Mouse (Mus musculus): Measurements from ENCODE around the gene Upk3b. TPM values are rescaled to one million over a fixed set of nuclear protein-coding genes. Genes with fewer than 3 reads are reported as not detected.

Gene Upk3b
- polyA plus RNA-seq, 1 experiment from 2014 or later = not detected

DNA sequence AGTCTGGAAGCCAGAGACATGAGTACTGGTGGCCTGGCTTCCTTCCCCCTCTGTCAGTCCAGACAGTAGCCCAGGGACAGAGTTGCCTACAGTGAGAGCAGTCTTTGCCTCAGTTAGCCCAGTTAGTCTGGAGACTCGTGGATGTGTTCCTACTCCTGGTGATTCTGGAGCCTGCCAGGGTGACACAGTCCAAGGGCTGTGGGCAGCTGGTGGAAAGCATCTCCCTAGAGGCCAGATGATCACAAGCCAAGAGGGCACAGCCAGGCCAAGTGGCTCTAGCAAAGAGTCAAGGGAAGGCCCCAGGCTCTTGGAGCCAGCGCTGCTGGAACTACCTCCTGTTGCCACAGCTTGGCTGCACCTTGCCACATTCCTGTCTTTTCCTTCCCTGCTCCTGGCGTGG is 12.6 kb upstream of the Upk3b start:
- peaks cover 45% of the 10 kb centered on the region for H3K36me3 ChIP-seq (ENCODE audit: control insufficient read depth, insufficient read depth, low read length)
- H3K27ac ChIP-seq (ENCODE audit: low read depth, low read length) = no peak overlapping the region

DNA sequence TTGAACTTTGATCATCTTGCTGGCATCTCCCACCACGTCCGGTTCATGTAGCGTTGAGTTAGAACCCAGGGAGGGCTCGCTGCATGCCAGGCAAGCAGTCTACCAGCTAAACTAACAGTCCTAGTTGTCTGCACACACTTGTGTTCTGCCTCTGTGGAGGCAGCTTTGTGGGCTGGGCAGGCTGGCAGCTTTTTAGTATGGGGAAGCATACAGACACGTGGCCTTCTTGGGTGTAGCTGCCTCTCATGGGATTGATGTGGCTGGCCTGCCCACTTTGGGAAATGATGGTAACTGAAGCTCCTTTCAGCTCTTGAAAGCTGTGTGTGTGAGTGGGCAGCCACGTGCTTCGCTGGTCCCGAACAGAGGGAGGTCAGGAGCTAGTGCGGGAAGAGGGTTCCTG is 11.4 kb upstream of the Upk3b start:
- Histone ChIP-seq H3K4me3 (ENCODE audit: low read depth, low read length) (no peak overlapping the region), H3K36me3 (ENCODE audit: control insufficient read depth, insufficient read depth, low read length) (peaks cover 55% of the 10 kb centered on the region), H3K4me2 (ENCODE audit: low read length) (no peak overlapping the region), H3K9me3 (replicated peaks; ENCODE audit: control insufficient read depth, low read length) (no peaks in the 10 kb centered on the region), H3K27ac (ENCODE audit: low read depth, low read length) (no peak overlapping the region), H3K4me1 (ENCODE audit: control insufficient read depth, insufficient read depth, low read length) (no peaks in the 10 kb centered on the region), H3K27me3 (replicated peaks; ENCODE audit: control insufficient read depth, insufficient read depth, low read length) (no peaks in the 10 kb centered on the region), H3K9ac (ENCODE audit: low read length) (no peak overlapping the region)
- no peak for ATAC-seq
- 82% methylated on average over 9 of the region's 9 CpGs for WGBS
- no peak for DNase-seq (ENCODE audit: low spot score)

More for the DNA sequence above, 12.6 kb upstream of the Upk3b start:
- Histone ChIP-seq H3K9ac (ENCODE audit: low read length) (no peak overlapping the region), H3K27me3 (replicated peaks; ENCODE audit: control insufficient read depth, insufficient read depth, low read length) (no peaks in the 10 kb centered on the region), H3K4me2 (ENCODE audit: low read length) (no peak overlapping the region), H3K4me1 (ENCODE audit: control insufficient read depth, insufficient read depth, low read length) (no peaks in the 10 kb centered on the region), H3K9me3 (replicated peaks; ENCODE audit: control insufficient read depth, low read length) (no peaks in the 10 kb centered on the region), H3K4me3 (ENCODE audit: low read depth, low read length) (no peak overlapping the region)
- no peak for DNase-seq (ENCODE audit: low spot score)
- no peak for ATAC-seq
- WGBS = 83% methylated on average over 3 of the region's 3 CpGs

DNA sequence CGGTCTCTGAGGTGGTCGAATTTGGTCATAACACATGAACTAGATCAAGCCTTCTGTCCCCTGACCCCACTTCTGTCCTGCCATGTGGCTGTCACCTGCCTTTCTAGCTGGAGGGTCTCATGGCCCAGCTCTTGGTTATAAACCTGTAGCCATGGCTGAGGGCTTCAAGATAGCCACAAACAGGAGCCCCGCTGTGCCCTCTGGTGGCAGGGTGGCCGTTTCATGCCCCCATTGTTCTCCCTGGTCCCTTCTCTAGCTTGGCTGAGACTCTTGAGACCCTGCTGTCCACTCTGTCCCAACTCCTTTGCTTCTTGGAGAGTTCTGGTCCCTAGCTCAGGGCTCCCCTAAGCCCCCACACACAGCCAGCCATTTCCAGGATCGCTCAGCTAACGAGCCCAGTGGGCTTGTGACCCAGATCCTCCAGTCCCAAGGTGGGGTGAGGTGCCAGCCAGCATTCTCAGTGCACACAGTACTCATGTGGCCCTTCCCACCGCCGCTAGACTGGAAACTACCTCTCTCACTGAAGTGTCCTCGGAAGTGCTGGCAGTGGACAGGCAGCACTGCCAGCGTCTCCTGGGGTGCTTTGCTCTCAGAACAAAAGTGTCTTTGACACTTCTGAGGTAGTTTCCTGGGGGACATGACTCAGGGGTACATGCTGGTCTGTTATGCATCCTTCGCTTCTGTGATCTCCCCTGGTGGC is 10.5 kb upstream of the Upk3b start:
- Histone ChIP-seq H3K4me1 (ENCODE audit: control insufficient read depth, insufficient read depth, low read length) (no peaks in the 10 kb centered on the region), H3K9ac (ENCODE audit: low read length) (no peak overlapping the region), H3K27me3 (replicated peaks; ENCODE audit: control insufficient read depth, insufficient read depth, low read length) (no peaks in the 10 kb centered on the region), H3K4me3 (ENCODE audit: low read depth, low read length) (no peak overlapping the region), H3K36me3 (ENCODE audit: control insufficient read depth, insufficient read depth, low read length) (peaks cover 63% of the 10 kb centered on the region), H3K27ac (ENCODE audit: low read depth, low read length) (no peak overlapping the region), H3K4me2 (ENCODE audit: low read length) (no peak overlapping the region), H3K9me3 (replicated peaks; ENCODE audit: control insufficient read depth, low read length) (no peaks in the 10 kb centered on the region)
- 75% methylated on average over 11 of the region's 11 CpGs for WGBS
- ATAC-seq (no peak), DNase-seq (ENCODE audit: low spot score) (no peak)

DNA sequence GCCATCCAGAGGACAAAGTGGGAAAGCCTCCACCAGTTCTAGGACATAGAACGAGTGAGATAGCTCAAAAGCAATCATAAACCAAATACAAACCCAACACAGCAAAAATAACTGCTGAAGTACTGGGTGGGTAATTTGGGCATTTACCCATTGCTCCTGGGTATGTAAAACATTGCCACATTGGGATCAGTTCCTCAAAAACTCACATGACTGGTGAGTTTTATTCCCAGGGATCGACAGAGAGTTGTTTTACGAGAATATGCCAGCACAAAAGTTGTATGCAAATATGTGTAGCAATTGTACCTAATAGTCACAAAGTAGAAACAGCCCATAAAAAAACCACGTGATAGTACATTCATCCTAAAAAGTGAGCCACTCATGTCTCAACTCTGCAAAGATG is 3.4 kb upstream of the Upk3b start:
- H3K4me1 ChIP-seq (ENCODE audit: control insufficient read depth, insufficient read depth, low read length) = no peaks in the 10 kb centered on the region
- H3K27ac ChIP-seq (ENCODE audit: low read depth, low read length) = no peak overlapping the region
- ATAC-seq = no peak
- no peak overlapping the region for H3K4me2 ChIP-seq (ENCODE audit: low read length)
- no peak overlapping the region for H3K4me3 ChIP-seq (ENCODE audit: low read depth, low read length)
- no peaks in the 10 kb centered on the region for H3K27me3 ChIP-seq (replicated peaks; ENCODE audit: control insufficient read depth, insufficient read depth, low read length)
- peaks cover 28% of the 10 kb centered on the region for H3K36me3 ChIP-seq (ENCODE audit: control insufficient read depth, insufficient read depth, low read length)
- WGBS = 83% methylated on average over 4 of the region's 4 CpGs
- H3K9ac ChIP-seq (ENCODE audit: low read length) = no peak overlapping the region
- DNase-seq (ENCODE audit: low spot score) = no peak
- H3K9me3 ChIP-seq (replicated peaks; ENCODE audit: control insufficient read depth, low read length) = no peaks in the 10 kb centered on the region

DNA sequence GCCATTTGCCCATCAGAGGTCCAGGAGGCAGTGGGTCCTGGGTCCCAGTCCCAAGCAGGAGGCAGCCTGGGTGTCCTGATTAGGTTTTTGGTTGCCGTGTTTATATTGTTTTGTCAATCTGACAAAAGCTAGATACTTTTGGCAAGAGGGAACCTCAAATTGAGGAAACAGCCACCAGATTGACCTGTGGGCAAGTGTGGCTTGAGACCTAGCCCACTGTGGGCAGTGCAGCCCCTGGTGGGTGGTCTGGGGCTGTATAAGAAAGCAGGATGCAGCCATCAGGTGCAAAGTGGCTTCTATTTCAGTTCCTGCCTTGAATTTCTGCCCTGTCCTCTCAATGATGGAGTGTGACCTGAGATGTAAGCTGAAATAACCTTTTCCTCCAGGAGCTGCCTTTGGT is 3.0 kb upstream of the Upk3b start:
- no peak overlapping the region for H3K4me3 ChIP-seq (ENCODE audit: low read depth, low read length)
- no peak overlapping the region for H3K4me2 ChIP-seq (ENCODE audit: low read length)
- H3K36me3 ChIP-seq (ENCODE audit: control insufficient read depth, insufficient read depth, low read length) = peaks cover 24% of the 10 kb centered on the region
- H3K9ac ChIP-seq (ENCODE audit: low read length) = no peak overlapping the region
- no peaks in the 10 kb centered on the region for H3K27me3 ChIP-seq (replicated peaks; ENCODE audit: control insufficient read depth, insufficient read depth, low read length)
- no peaks in the 10 kb centered on the region for H3K4me1 ChIP-seq (ENCODE audit: control insufficient read depth, insufficient read depth, low read length)
- DNase-seq (ENCODE audit: low spot score) = no peak
- no peak for ATAC-seq
- H3K9me3 ChIP-seq (replicated peaks; ENCODE audit: control insufficient read depth, low read length) = no peaks in the 10 kb centered on the region
- WGBS = 87% methylated on average over 1 of the region's 1 CpGs
- H3K27ac ChIP-seq (ENCODE audit: low read depth, low read length) = no peak overlapping the region

DNA sequence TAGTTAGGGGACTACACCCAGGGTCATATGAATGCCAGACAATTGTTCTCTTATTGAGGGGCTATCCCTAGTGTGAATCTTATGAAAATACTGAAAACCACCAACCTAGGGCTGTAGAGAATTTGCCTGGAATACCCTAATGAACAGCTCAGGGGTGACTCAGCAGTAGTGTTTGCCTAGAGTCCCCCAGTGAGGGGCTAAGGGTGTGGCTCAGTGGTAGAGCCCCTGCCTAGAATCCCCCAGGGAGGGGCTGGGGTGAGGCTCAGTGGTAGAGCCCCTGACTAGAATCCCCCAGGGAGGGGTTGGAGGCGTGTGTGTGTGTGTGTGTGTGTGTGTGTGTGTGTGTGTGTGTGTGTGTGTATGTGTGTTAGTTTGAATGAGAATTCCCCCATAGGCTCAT is 1.6 kb upstream of the Upk3b start:
- Histone ChIP-seq H3K4me1 (ENCODE audit: control insufficient read depth, insufficient read depth, low read length) (no peaks in the 10 kb centered on the region), H3K36me3 (ENCODE audit: control insufficient read depth, insufficient read depth, low read length) (peaks cover 11% of the 10 kb centered on the region), H3K4me3 (ENCODE audit: low read depth, low read length) (no peak overlapping the region), H3K9me3 (replicated peaks; ENCODE audit: control insufficient read depth, low read length) (no peaks in the 10 kb centered on the region), H3K9ac (ENCODE audit: low read length) (no peak overlapping the region), H3K27me3 (replicated peaks; ENCODE audit: control insufficient read depth, insufficient read depth, low read length) (no peaks in the 10 kb centered on the region), H3K4me2 (ENCODE audit: low read length) (no peak overlapping the region), H3K27ac (ENCODE audit: low read depth, low read length) (no peak overlapping the region)
- WGBS = 86% methylated on average over 1 of the region's 1 CpGs
- DNase-seq (ENCODE audit: low spot score) (no peak), ATAC-seq (no peak)

DNA sequence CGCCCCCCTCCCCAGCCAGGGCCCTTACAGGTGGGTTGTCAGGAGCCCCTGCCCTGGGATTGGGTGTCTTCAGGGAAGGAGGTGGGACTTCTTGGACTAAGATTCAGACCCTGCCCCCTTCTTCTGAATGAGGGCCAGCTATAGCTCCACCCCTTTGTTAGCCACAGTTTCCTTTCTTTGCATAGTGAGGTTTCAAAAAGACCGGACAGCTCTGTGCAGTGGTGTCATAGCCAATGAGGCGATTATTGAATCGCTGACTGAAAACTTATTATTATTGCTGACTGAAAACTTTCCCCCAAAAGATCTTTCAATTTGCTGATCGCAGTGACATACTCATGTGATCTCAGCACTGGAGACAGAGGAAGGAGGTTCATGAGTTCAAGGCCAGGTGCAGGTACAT is 1.9 kb downstream of the Upk3b start:
- no peaks in the 10 kb centered on the region for H3K9me3 ChIP-seq (replicated peaks; ENCODE audit: control insufficient read depth, low read length)
- WGBS = 45% methylated on average over 5 of the region's 5 CpGs
- no peak for DNase-seq (ENCODE audit: low spot score)
- H3K36me3 ChIP-seq (ENCODE audit: control insufficient read depth, insufficient read depth, low read length) = no peaks in the 10 kb centered on the region
- H3K4me1 ChIP-seq (ENCODE audit: control insufficient read depth, insufficient read depth, low read length) = no peaks in the 10 kb centered on the region
- H3K4me2 ChIP-seq (ENCODE audit: low read length) = no peak overlapping the region
- no peak overlapping the region for H3K4me3 ChIP-seq (ENCODE audit: low read depth, low read length)
- H3K27ac ChIP-seq (ENCODE audit: low read depth, low read length) = no peak overlapping the region
- no peaks in the 10 kb centered on the region for H3K27me3 ChIP-seq (replicated peaks; ENCODE audit: control insufficient read depth, insufficient read depth, low read length)
- H3K9ac ChIP-seq (ENCODE audit: low read length) = no peak overlapping the region
- no peak for ATAC-seq

DNA sequence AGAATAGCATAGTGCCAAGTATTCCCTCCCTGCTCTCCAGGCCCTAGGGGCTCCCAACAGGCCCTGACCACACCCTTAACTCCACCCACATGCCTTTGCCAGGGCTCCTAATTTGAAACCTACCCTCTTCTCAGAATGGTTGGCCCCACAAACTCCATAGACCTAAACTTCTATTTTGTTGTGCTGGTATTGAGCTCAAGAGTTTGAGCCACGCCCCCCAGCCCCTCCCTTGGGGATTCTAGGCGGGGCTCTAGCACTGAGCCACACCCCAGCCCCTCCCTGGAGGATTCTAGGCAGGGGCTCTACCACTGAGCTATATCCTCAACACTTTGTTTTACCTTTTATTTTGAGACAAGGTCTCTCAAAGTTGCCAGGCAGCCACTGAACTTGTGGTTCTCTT is 3.0 kb downstream of the Upk3b start:
- H3K4me2 ChIP-seq (ENCODE audit: low read length) = no peak overlapping the region
- WGBS = 34% methylated on average over 2 of the region's 2 CpGs
- H3K4me1 ChIP-seq (ENCODE audit: control insufficient read depth, insufficient read depth, low read length) = no peaks in the 10 kb centered on the region
- no peak overlapping the region for H3K27ac ChIP-seq (ENCODE audit: low read depth, low read length)
- DNase-seq (ENCODE audit: low spot score) (no peak), ATAC-seq (no peak)
- H3K27me3 ChIP-seq (replicated peaks; ENCODE audit: control insufficient read depth, insufficient read depth, low read length) = no peaks in the 10 kb centered on the region
- H3K9me3 ChIP-seq (replicated peaks; ENCODE audit: control insufficient read depth, low read length) = no peaks in the 10 kb centered on the region
- H3K9ac ChIP-seq (ENCODE audit: low read length) = no peak overlapping the region
- H3K4me3 ChIP-seq (ENCODE audit: low read depth, low read length) = no peak overlapping the region
- no peaks in the 10 kb centered on the region for H3K36me3 ChIP-seq (ENCODE audit: control insufficient read depth, insufficient read depth, low read length)

DNA sequence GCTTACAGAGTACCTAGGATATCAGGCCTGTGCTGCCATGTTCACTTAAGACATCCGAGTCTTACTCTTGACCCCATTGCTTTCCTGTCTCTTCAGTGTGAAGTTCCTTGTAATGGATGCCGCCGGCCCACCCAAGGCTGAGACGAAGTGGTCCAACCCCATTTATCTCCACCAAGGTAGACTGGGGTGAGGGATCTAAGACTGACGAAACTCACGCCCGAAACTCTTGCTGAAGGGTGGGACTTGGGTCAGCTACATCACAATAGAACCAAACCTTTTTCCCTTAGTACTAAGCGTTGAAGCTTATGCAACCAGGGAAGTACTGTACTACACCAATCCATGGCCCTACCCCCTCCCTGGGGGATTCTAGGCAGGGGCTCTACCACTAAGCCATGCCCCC is 3.4 kb downstream of the Upk3b start:
- H3K9ac ChIP-seq (ENCODE audit: low read length) = no peak overlapping the region
- no peaks in the 10 kb centered on the region for H3K9me3 ChIP-seq (replicated peaks; ENCODE audit: control insufficient read depth, low read length)
- ATAC-seq (no peak), DNase-seq (ENCODE audit: low spot score) (no peak)
- H3K4me2 ChIP-seq (ENCODE audit: low read length) = no peak overlapping the region
- H3K4me3 ChIP-seq (ENCODE audit: low read depth, low read length) = no peak overlapping the region
- no peak overlapping the region for H3K27ac ChIP-seq (ENCODE audit: low read depth, low read length)
- H3K4me1 ChIP-seq (ENCODE audit: control insufficient read depth, insufficient read depth, low read length) = no peaks in the 10 kb centered on the region
- no peaks in the 10 kb centered on the region for H3K36me3 ChIP-seq (ENCODE audit: control insufficient read depth, insufficient read depth, low read length)
- no peaks in the 10 kb centered on the region for H3K27me3 ChIP-seq (replicated peaks; ENCODE audit: control insufficient read depth, insufficient read depth, low read length)
- 92% methylated on average over 8 of the region's 8 CpGs for WGBS

Data from forebrain, embryonic 14.5 days (tissue).